Mouse (Mus musculus): ENCODE measurements around the gene Bmyc. TPM values are rescaled to one million over a fixed set of nuclear protein-coding genes. Genes with fewer than 3 reads are reported as not detected.

Bmyc gene
- total and polyA plus RNA-seq, 2 experiments from 2014 or later = 87.1 to 229 TPM

DNA sequence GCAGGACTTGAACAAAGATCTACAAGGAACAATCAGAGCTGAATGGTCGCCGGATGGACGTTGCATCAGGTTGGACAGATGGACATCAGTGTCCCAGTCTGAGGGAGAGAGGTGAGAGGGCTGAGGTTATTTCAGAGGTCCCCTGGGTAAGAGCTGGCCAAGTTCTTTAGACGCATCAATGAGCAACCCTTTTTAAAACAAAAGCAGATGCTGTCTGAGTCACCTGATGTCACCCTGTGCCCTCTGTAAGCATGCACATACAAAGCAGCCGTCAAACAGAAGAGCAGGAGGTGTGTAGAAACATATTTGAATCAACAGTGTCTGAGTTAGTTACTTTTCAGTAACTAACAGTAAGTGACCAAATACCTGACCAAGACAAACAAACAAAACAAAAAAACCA lies 42.4 kb upstream of the Bmyc start:
- H3K9me3 ChIP-seq (ENCODE audit: low read length) = no peaks in the 10 kb centered on the region
- no peak for TF ChIP-seq CTCF (IDR thresholded peaks at IDR 0.05)
- no peaks in the 10 kb centered on the region for H3K4me1 ChIP-seq (ENCODE audit: insufficient read depth, low read length)
- ATAC-seq (ENCODE audit: low FRiP score) (no peak), DNase-seq (ENCODE audit: low spot score) (no peak)
- H3K9ac ChIP-seq (replicated peaks; ENCODE audit: low read length, poor library complexity, severe bottlenecking) = no peak overlapping the region
- no peak overlapping the region for H3K4me2 ChIP-seq (ENCODE audit: low read depth, low read length, poor library complexity, severe bottlenecking)
- no peaks in the 10 kb centered on the region for H3K36me3 ChIP-seq (ENCODE audit: insufficient read depth, low read length)
- no peaks in the 10 kb centered on the region for H3K27me3 ChIP-seq (ENCODE audit: insufficient read depth, low read length)
- H3K27ac ChIP-seq (ENCODE audit: low read depth, low read length) = no peak overlapping the region
- WGBS = 84% methylated on average over 5 of the region's 5 CpGs
- H3K4me3 ChIP-seq (ENCODE audit: low read depth, low read length) = no peak overlapping the region

DNA sequence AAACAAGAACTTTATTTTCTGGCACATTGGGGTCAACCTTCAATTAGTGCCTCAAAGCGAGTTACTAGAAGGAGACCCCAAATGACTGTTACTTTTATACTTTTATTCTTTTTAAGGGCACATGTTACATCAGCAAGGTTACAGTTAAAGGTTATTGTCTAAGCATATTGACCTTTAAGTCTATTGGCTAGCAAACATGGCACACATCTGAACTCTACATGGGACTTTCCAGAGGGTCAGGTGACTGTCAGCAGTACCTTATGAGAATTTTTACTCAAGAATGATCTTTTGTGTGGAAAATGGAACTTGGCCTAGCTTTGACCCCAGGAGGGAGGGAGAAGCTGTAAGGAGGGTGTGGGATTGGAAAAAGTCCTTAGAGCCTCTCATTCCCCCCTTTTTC lies 40.0 kb upstream of the Bmyc start:
- H3K4me1 ChIP-seq (ENCODE audit: insufficient read depth, low read length) = no peaks in the 10 kb centered on the region
- ATAC-seq (ENCODE audit: low FRiP score) (no peak), DNase-seq (ENCODE audit: low spot score) (no peak)
- H3K9me3 ChIP-seq (ENCODE audit: low read length) = no peaks in the 10 kb centered on the region
- H3K27ac ChIP-seq (ENCODE audit: low read depth, low read length) = no peak overlapping the region
- H3K36me3 ChIP-seq (ENCODE audit: insufficient read depth, low read length) = no peaks in the 10 kb centered on the region
- 68% methylated on average over 1 of the region's 1 CpGs for WGBS
- no peak overlapping the region for H3K9ac ChIP-seq (replicated peaks; ENCODE audit: low read length, poor library complexity, severe bottlenecking)
- no peak overlapping the region for H3K4me3 ChIP-seq (ENCODE audit: low read depth, low read length)
- TF ChIP-seq CTCF (IDR thresholded peaks at IDR 0.05) = no peak
- no peaks in the 10 kb centered on the region for H3K27me3 ChIP-seq (ENCODE audit: insufficient read depth, low read length)
- H3K4me2 ChIP-seq (ENCODE audit: low read depth, low read length, poor library complexity, severe bottlenecking) = no peak overlapping the region

DNA sequence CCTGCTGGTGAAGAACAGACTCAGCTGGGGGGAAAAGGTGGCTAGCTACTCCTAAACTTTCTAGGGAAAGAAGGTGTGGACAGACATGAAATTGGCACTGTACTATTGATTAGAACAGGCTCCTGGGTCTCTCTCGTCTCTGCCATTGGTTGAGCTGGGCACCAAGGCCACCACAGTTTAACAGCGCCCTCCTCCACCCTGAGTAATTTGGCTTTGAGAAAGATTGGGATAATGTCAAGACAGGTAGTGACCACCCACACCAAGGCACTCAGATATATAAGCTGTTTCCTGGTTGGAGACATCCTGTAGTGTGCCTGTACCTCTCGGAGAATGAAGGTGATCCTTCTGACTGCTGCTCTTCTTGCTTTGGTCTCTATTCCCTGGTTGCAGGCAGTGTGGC lies 30.1 kb upstream of the Bmyc start, which contains the start of gene Lcn6:
TSS of gene Lcn6 (plus strand) at position 301 of the 400 bp plus-strand sequence.
- H3K9me3 ChIP-seq (ENCODE audit: low read length) = no peaks in the 10 kb centered on the region
- DNase-seq (ENCODE audit: low spot score) (no peak), ATAC-seq (ENCODE audit: low FRiP score) (no peak)
- no peak within 1 kb of the TSS for H3K9ac ChIP-seq (replicated peaks; ENCODE audit: low read length, poor library complexity, severe bottlenecking)
- no peaks in the 10 kb centered on the region for H3K4me1 ChIP-seq (ENCODE audit: insufficient read depth, low read length)
- no peaks in the 10 kb centered on the region for H3K36me3 ChIP-seq (ENCODE audit: insufficient read depth, low read length)
- H3K27me3 ChIP-seq (ENCODE audit: insufficient read depth, low read length) = no peaks in the 10 kb centered on the region
- no peak for TF ChIP-seq CTCF (IDR thresholded peaks at IDR 0.05)
- no peak within 1 kb of the TSS for H3K4me2 ChIP-seq (ENCODE audit: low read depth, low read length, poor library complexity, severe bottlenecking)
- no peak within 1 kb of the TSS for H3K27ac ChIP-seq (ENCODE audit: low read depth, low read length)
- WGBS = 91% methylated on average over 3 of the region's 3 CpGs
- H3K4me3 ChIP-seq (ENCODE audit: low read depth, low read length) = no peak within 1 kb of the TSS

DNA sequence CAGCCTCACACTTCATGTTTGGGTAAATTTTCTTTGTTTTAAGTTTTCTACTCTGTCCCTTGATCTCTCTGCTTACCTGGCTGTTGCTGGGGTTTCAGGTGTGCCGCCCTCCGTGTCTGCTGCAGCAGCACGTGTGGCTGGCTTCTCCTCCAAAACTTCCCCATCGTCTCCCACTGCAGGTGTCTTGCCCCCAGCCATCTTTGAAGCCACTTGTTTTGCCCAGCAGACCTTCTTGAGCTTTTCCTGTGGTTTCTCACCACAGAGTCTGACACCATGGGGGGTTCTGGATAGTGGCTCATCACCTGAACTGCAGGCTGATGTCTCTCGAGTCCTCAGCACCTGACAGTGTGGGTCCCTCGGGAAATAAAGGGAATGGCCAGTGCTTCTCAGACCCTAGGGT lies 27.0 kb upstream of the Bmyc start:
- H3K36me3 ChIP-seq (ENCODE audit: insufficient read depth, low read length) = no peaks in the 10 kb centered on the region
- H3K9ac ChIP-seq (replicated peaks; ENCODE audit: low read length, poor library complexity, severe bottlenecking) = no peak overlapping the region
- no peak overlapping the region for H3K27ac ChIP-seq (ENCODE audit: low read depth, low read length)
- no peak for ATAC-seq (ENCODE audit: low FRiP score)
- TF ChIP-seq CTCF (IDR thresholded peaks at IDR 0.05) = no peak
- 88% methylated on average over 6 of the region's 6 CpGs for WGBS
- no peak overlapping the region for H3K4me2 ChIP-seq (ENCODE audit: low read depth, low read length, poor library complexity, severe bottlenecking)
- no peak for DNase-seq (ENCODE audit: low spot score)
- no peaks in the 10 kb centered on the region for H3K4me1 ChIP-seq (ENCODE audit: insufficient read depth, low read length)
- no peak overlapping the region for H3K4me3 ChIP-seq (ENCODE audit: low read depth, low read length)
- H3K9me3 ChIP-seq (ENCODE audit: low read length) = no peaks in the 10 kb centered on the region
- H3K27me3 ChIP-seq (ENCODE audit: insufficient read depth, low read length) = no peaks in the 10 kb centered on the region

DNA sequence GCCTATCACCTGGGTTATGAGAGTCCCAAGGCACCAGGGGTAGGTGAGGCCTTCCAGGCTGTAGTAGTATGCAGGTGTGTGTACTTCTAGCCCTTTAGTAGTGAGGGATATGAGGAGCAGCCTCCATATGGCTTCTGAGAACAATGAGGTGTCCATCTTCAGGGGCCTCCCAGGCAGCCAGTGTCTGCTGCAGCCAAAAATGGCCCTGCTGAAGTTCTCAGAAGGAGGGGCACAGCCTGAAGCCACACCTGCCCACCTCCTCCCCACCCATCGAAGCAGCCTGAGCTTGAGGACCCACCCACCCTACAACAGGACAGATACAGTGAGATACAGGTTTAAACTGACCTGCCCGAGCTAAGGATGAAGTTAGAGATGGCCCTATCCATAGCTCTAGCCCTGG lies 24.1 kb upstream of the Bmyc start, which contains the start of gene Lcn10:
TSS of gene Lcn10 (plus strand) at position 301 of the 400 bp plus-strand sequence.
- no peaks in the 10 kb centered on the region for H3K27me3 ChIP-seq (ENCODE audit: insufficient read depth, low read length)
- no peak for DNase-seq (ENCODE audit: low spot score)
- H3K9ac ChIP-seq (replicated peaks; ENCODE audit: low read length, poor library complexity, severe bottlenecking) = no peak within 1 kb of the TSS
- no peaks in the 10 kb centered on the region for H3K9me3 ChIP-seq (ENCODE audit: low read length)
- TF ChIP-seq CTCF (IDR thresholded peaks at IDR 0.05) = no peak
- H3K36me3 ChIP-seq (ENCODE audit: insufficient read depth, low read length) = no peaks in the 10 kb centered on the region
- no peak for ATAC-seq (ENCODE audit: low FRiP score)
- no peak within 1 kb of the TSS for H3K4me2 ChIP-seq (ENCODE audit: low read depth, low read length, poor library complexity, severe bottlenecking)
- WGBS = 65% methylated on average over 2 of the region's 2 CpGs
- H3K4me1 ChIP-seq (ENCODE audit: insufficient read depth, low read length) = no peaks in the 10 kb centered on the region
- no peak within 1 kb of the TSS for H3K27ac ChIP-seq (ENCODE audit: low read depth, low read length)
- no peak within 1 kb of the TSS for H3K4me3 ChIP-seq (ENCODE audit: low read depth, low read length)

DNA sequence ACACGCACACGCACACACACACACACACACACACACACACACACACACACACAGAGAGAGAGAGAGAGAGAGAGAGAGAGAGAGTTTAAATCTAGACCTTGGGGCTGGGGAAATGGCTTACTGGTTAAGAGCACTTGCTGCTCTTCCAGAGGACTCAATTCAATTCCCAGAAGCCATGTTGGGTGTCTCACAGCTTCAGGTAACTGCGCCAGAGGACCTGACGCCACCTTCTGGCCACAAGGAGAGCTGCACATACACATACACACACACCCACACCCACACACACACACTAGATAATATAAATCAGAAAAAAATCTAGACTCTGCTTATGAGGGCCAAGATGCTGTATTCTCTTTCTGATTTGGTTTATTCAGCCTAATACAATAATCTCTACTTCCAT lies 19.6 kb upstream of the Bmyc start:
- no peak for TF ChIP-seq CTCF (IDR thresholded peaks at IDR 0.05)
- no peaks in the 10 kb centered on the region for H3K4me1 ChIP-seq (ENCODE audit: insufficient read depth, low read length)
- no peak overlapping the region for H3K4me2 ChIP-seq (ENCODE audit: low read depth, low read length, poor library complexity, severe bottlenecking)
- no peak for DNase-seq (ENCODE audit: low spot score)
- no peak for ATAC-seq (ENCODE audit: low FRiP score)
- no peaks in the 10 kb centered on the region for H3K36me3 ChIP-seq (ENCODE audit: insufficient read depth, low read length)
- H3K9me3 ChIP-seq (ENCODE audit: low read length) = no peaks in the 10 kb centered on the region
- H3K4me3 ChIP-seq (ENCODE audit: low read depth, low read length) = no peak overlapping the region
- 57% methylated on average over 2 of the region's 4 CpGs for WGBS
- no peak overlapping the region for H3K9ac ChIP-seq (replicated peaks; ENCODE audit: low read length, poor library complexity, severe bottlenecking)
- no peak overlapping the region for H3K27ac ChIP-seq (ENCODE audit: low read depth, low read length)
- no peaks in the 10 kb centered on the region for H3K27me3 ChIP-seq (ENCODE audit: insufficient read depth, low read length)
